Mouse (Mus musculus) lung, postnatal 25 days (tissue): ENCODE measurements around the gene Gm8180.
"Not testable (repeated sequence)": the region's sequence is repeated elsewhere in the genome, so short reads cannot be mapped to it uniquely, and the experiment has no call there.

Experiments
- DNase-seq: peaks from one replicate; pipeline ENCODE4 v3.0.0; 2022; ENCODE audit warnings: low spot score

Gene Gm8180

DNA sequence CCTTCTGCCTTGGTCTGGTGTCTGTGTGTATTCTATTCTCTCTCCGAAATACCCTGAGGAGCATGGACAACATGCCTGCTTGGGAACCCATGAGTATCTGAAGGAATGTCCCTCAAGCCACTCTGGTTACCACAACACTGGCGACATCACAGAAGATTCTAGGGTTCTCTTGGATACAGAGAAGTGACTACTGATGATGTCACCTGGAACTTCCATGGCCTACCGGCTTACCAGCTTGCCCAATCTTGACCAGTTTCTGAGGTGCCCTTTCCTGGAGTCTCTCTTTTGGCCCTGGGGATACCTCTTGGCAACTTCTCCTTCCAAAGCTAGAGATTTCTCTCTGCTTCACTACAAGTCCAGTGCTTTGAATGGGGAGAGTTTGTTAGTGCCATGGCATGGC is at the start of gene Gm8180:
Gm8180 (minus strand) TSS at position 101 of the 400 bp plus-strand sequence.
- not testable (repeated sequence) for DNase-seq

- not testable (repeated sequence) for DNase-seq
Measured at GRCm38 (mm10) chr14:43830385-43830784, 45.8 kb upstream of the Gm8180 start.

DNA sequence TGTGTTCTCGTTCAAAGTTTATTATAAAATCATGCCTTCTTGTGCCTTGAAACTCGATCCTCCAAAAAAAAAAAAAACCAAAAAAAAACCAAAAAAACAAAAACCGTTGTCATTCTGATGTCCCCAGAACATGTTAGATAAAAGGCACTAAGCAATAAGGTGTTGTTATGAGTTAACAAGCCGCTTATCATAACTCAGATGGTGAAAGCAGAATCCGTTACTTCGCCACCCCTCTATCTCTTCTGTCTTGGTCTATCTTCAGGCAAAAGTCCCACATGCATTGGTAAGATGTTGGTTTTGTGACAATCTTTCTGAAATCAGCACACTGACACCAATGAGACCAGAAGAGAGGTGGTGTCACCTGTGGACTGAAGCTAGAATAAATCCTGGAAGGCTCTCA is 39.6 kb upstream of the Gm8180 start:
- not testable (repeated sequence) for DNase-seq

- not testable (repeated sequence) for DNase-seq
Measured at GRCm38 (mm10) chr14:43821869-43822268, 37.3 kb upstream of the Gm8180 start.

- peak; percentile 8 for DNase-seq
Measured at GRCm38 (mm10) chr14:43812458-43812857, 27.9 kb upstream of the Gm8180 start.

- not testable (repeated sequence) for DNase-seq
Measured at GRCm38 (mm10) chr14:43808142-43808541, 23.6 kb upstream of the Gm8180 start.

DNA sequence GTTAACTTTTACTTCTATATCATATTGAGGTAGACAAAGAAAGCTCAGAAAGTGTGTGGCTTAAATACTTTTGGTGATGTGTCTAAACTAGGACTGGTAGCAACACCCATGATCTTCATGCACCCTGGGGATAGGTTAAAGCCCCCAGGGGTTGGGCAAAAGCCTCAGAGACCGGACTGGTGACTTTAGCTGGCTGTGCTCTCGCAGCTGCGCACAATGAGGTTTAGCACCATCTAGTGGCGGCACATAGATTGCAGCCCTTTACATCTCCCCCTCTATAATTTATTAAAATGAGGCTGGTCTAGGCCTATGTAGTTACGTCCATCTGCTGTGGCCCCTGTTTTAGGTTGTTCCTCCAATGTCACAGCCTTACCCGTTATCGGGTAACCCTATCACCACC is 19.9 kb upstream of the Gm8180 start:
- not testable (repeated sequence) for DNase-seq

GRCm38 (mm10) chr14:43796905-43797470 is 12.4 kb upstream of the Gm8180 start:
- DNase-seq: not testable (repeated sequence)

- DNase-seq: no peak
Measured at GRCm38 (mm10) chr14:43796069-43796904, 11.7 kb upstream of the Gm8180 start.

GRCm38 (mm10) chr14:43793811-43794210 is 9.3 kb upstream of the Gm8180 start:
- DNase-seq: not testable (repeated sequence)

GRCm38 (mm10) chr14:43747566-43747965 is 37.0 kb downstream of the Gm8180 start, which contains the start of gene Gm6526:
Gene Gm6526, plus strand, starts transcription at chr14:43747866.
- not testable (repeated sequence) for DNase-seq
